Comparison of ENCODE assay signal across 22 mouse cellular contexts in the genomic region with DNA sequence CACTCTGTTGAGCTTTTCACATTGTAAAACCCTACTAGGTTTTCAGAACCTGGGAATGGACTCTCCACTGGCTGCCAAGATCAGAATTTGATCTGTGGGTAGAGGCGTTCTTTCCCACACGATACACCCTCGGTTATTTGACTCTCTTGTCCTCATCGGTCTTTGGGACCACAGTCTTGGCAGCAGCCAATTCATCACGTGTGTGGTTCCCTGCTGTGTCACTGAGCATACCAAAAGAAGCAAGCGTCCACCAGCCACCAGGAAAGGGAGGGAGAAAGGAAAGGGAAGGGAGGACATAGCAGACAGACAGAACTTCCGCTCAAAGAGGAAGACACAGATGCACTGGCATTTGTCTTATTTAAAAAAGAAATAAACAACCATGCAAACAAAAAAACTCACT.
A peak's percentile ranks its signal among the peaks of the same experiment; 100 is the strongest.
DNase-seq lines count a peak whose midpoint lies in the region; ATAC-seq and TF ChIP-seq lines count a peak whose summit lies in the region.
"Had no signal": no experiment of that assay in that cellular context is flagged by ENCODE, and none has a peak within 500 bp of the region (broad histone marks: within the 10 kb centered on the region; RNA-seq: fewer than 3 reads in every experiment).

No protein-coding gene starts in this region.

- no peak overlapping the region for H3K4me2 ChIP-seq in lung, embryonic 14.5 days
- no peak overlapping the region for H3K4me2 ChIP-seq in midbrain, embryonic 11.5 days
- H3K4me2 ChIP-seq: forebrain, embryonic 15.5 days; intestine, embryonic 15.5 days; liver, embryonic 13.5 days; neural tube, embryonic 13.5 days had no signal

- no peak for TF ChIP-seq CTCF in lung, embryonic 14.5 days (IDR thresholded peaks at IDR 0.05; ENCODE audit: low read depth)
- no peak for TF ChIP-seq CTCF in lung, adult 2 months (IDR thresholded peaks at IDR 0.05; ENCODE audit: insufficient read depth, low read length)

- H3K27ac ChIP-seq in lung, embryonic 14.5 days (ENCODE audit: low read depth), result no peak overlapping the region
- H3K27ac ChIP-seq in midbrain, embryonic 11.5 days (ENCODE audit: low read depth, low read length), result no peak overlapping the region
- H3K27ac ChIP-seq: embryonic facial prominence, embryonic 10.5 days; forebrain, embryonic 15.5 days; intestine, embryonic 15.5 days; liver, embryonic 13.5 days; macrophage; neural tube, embryonic 13.5 days had no signal

- no peak for TF ChIP-seq POLR2A in lung, adult 2 months (IDR thresholded peaks at IDR 0.05; ENCODE audit: borderline replicate concordance, extremely low read depth, low read depth, low read length)

- H3K4me1 ChIP-seq in lung, embryonic 14.5 days (ENCODE audit: insufficient read depth), result no peaks in the 10 kb centered on the region
- H3K4me1 ChIP-seq in lung, adult 2 months (ENCODE audit: control insufficient read depth, insufficient read depth, low read length), result no peaks in the 10 kb centered on the region
- no peaks in the 10 kb centered on the region for H3K4me1 ChIP-seq in midbrain, embryonic 11.5 days (ENCODE audit: control insufficient read depth, insufficient read depth, low read length)
- H3K4me1 ChIP-seq: embryonic facial prominence, embryonic 10.5 days; intestine, embryonic 15.5 days; liver, embryonic 13.5 days had no signal

- DNase-seq in embryo, embryonic 10 days (ENCODE audit: low spot score), result peak; percentile 25
- no peak for DNase-seq in embryo, embryonic 11 days
- DNase-seq in lung, embryonic 14.5 days, result peak; percentile 19
- no peak for DNase-seq in lung, adult 2 months
- DNase-seq in R1 (ENCODE audit: low read depth, low spot score), result peak; percentile 57
- peak; percentile 14 for DNase-seq in skeletal muscle tissue, adult 2 months (ENCODE audit: low read depth, low spot score)
- no peak for DNase-seq in midbrain, embryonic 11.5 days (ENCODE audit: low spot score, missing footprints)
- DNase-seq: adrenal gland, postnatal 25 days; cerebellum, adult 9-10 months; heart, postnatal 4 days; kidney, adult 8-10 months; kidney, postnatal 14 days; liver, embryonic 13.5 days; thymus, postnatal 14 days had no signal

- 34% methylated on average over 7 of the region's 7 CpGs for WGBS in lung, embryonic 14.5 days
- 29% methylated on average over 7 of the region's 7 CpGs for WGBS in lung, adult 2 months
- 60% methylated on average over 7 of the region's 7 CpGs for WGBS in midbrain, embryonic 11.5 days

- H3K9ac ChIP-seq in lung, embryonic 14.5 days, result no peak overlapping the region
- H3K9ac ChIP-seq in midbrain, embryonic 11.5 days (ENCODE audit: low read length), result no peak overlapping the region
- H3K9ac ChIP-seq: forebrain, embryonic 15.5 days; intestine, embryonic 15.5 days; liver, embryonic 13.5 days; neural tube, embryonic 13.5 days had no signal

- no peaks in the 10 kb centered on the region for H3K27me3 ChIP-seq in lung, embryonic 14.5 days (ENCODE audit: insufficient read depth, low read length)
- H3K27me3 ChIP-seq in midbrain, embryonic 11.5 days (ENCODE audit: control insufficient read depth, insufficient read depth, low read length), result no peaks in the 10 kb centered on the region
- H3K27me3 ChIP-seq: forebrain, embryonic 15.5 days; intestine, embryonic 15.5 days; liver, embryonic 13.5 days had no signal

- H3K36me3 ChIP-seq in lung, embryonic 14.5 days (ENCODE audit: insufficient read depth), result no peaks in the 10 kb centered on the region
- no peaks in the 10 kb centered on the region for H3K36me3 ChIP-seq in midbrain, embryonic 11.5 days (ENCODE audit: control insufficient read depth, insufficient read depth, low read length)
- H3K36me3 ChIP-seq: embryonic facial prominence, embryonic 10.5 days; forebrain, embryonic 15.5 days; intestine, embryonic 15.5 days; liver, embryonic 13.5 days had no signal

- no peak overlapping the region for H3K4me3 ChIP-seq in lung, embryonic 14.5 days (ENCODE audit: low read depth, low read length)
- no peak overlapping the region for H3K4me3 ChIP-seq in lung, adult 2 months (replicated peaks; ENCODE audit: extremely low read depth, low read depth, low read length)
- no peak overlapping the region for H3K4me3 ChIP-seq in midbrain, embryonic 11.5 days (ENCODE audit: low read depth, low read length)
- H3K4me3 ChIP-seq: embryonic facial prominence, embryonic 10.5 days; forebrain, embryonic 15.5 days; intestine, embryonic 15.5 days; liver, embryonic 13.5 days; myocyte; neural tube, embryonic 13.5 days had no signal

- H3K9me3 ChIP-seq in lung, embryonic 14.5 days (ENCODE audit: low read depth, low read length), result no peaks in the 10 kb centered on the region
- no peaks in the 10 kb centered on the region for H3K9me3 ChIP-seq in midbrain, embryonic 11.5 days (ENCODE audit: control insufficient read depth, low read length)
- H3K9me3 ChIP-seq: embryonic facial prominence, embryonic 10.5 days; forebrain, embryonic 15.5 days; intestine, embryonic 15.5 days; liver, embryonic 13.5 days; neural tube, embryonic 13.5 days had no signal

- ATAC-seq in lung, embryonic 14.5 days (ENCODE audit: insufficient read depth), result no peak
- ATAC-seq in midbrain, embryonic 11.5 days (ENCODE audit: low FRiP score), result no peak
- ATAC-seq: forebrain, embryonic 15.5 days; hindbrain, embryonic 16.5 days; intestine, embryonic 15.5 days; midbrain, embryonic 16.5 days had no signal

Comparison
In these comparisons a context has a peak if more than half of its experiments do, and no peak if none do; other contexts are left out.
1. DNase-seq: peak in embryo, embryonic 10 days (single experiment), lung, embryonic 14.5 days (single experiment), R1 (single experiment) and skeletal muscle tissue, adult 2 months (single experiment); none in embryo, embryonic 11 days (single experiment), lung, adult 2 months (single experiment) and midbrain, embryonic 11.5 days (single experiment).